Mouse (Mus musculus) MEL (cell line): ENCODE results near the gene Dcdc2b. TPM values are rescaled to one million over a fixed set of nuclear protein-coding genes. Genes with fewer than 3 reads are reported as not detected.
A peak's percentile ranks its signal among the peaks of the same experiment; 100 is the strongest.

Experiments
- DNase-seq: peaks from one replicate; pipeline ENCODE4 v3.0.0; 2011; ENCODE audit warnings: low read depth, low spot score
- H3K27ac ChIP-seq: 2 replicates; pipeline ENCODE4 v1.5.1; 2012; ENCODE audit warnings: low read depth, mild to moderate bottlenecking, control low read depth, low read length, moderate library complexity; ENCODE audit not compliant: control insufficient read depth
- H3K27me3 ChIP-seq, 2 experiments: fragments of 150-350 bp in 1 of 2; sonication (generic) in 1 of 2; 2 replicates each; pipeline ENCODE4 v1.6.1; 2012; ENCODE audit warnings: low read length in 2 of 2, mild to moderate bottlenecking in 2 of 2, improper control_type of control experiment in 1 of 2, moderate library complexity in 1 of 2; ENCODE audit not compliant: insufficient read depth in 2 of 2, control insufficient read depth in 1 of 2
- H3K36me3 ChIP-seq, 2 experiments: 2 replicates each; pipeline ENCODE4 v1.6.1; 2012 to 2014; ENCODE audit warnings: low read length in 2 of 2, improper control_type of control experiment in 1 of 2, inconsistent platforms in 1 of 2, mild to moderate bottlenecking in 1 of 2; ENCODE audit not compliant: insufficient read depth in 2 of 2, control insufficient read depth in 1 of 2
- H3K4me1 ChIP-seq, 2 experiments: fragments of 150-350 bp in 1 of 2; sonication (generic) in 1 of 2; 2 replicates each; pipeline ENCODE4 v1.6.1; 2012; ENCODE audit warnings: low read length in 2 of 2, improper control_type of control experiment in 1 of 2, mild to moderate bottlenecking in 1 of 2; ENCODE audit not compliant: insufficient read depth in 2 of 2, control insufficient read depth in 1 of 2
- H3K4me3 ChIP-seq, 2 experiments: fragments of 150-350 bp in 1 of 2; sonication (generic) in 1 of 2; 2 replicates each; pipeline ENCODE4 v1.5.1; 2012; ENCODE audit warnings: low read depth in 2 of 2, low read length in 2 of 2, mild to moderate bottlenecking in 2 of 2, moderate library complexity in 2 of 2, control low read depth in 1 of 2, improper control_type of control experiment in 1 of 2; ENCODE audit not compliant: control insufficient read depth in 1 of 2, insufficient read depth in 1 of 2
- H3K79me2 ChIP-seq: 2 replicates; pipeline ENCODE4 v1.6.1; 2012; ENCODE audit warnings: mild to moderate bottlenecking, low read length, moderate library complexity; ENCODE audit not compliant: control insufficient read depth, poor library complexity, insufficient read depth
- H3K9ac ChIP-seq: 2 replicates; pipeline ENCODE4 v1.6.1; 2012; ENCODE audit warnings: low read depth, mild to moderate bottlenecking, control low read depth, low read length, moderate library complexity; ENCODE audit not compliant: control insufficient read depth, poor library complexity, severe bottlenecking
- H3K9me3 ChIP-seq: fragments of 150-350 bp; sonication (generic); replicated peaks from 2 replicates; pipeline ENCODE4 v1.6.1; 2012; ENCODE audit warnings: mild to moderate bottlenecking, low read length, improper control_type of control experiment, moderate library complexity; ENCODE audit not compliant: insufficient read depth
- BHLHE40 ChIP-seq: IDR thresholded peaks from 2 replicates; pipeline ENCODE4 v1.6.1; 2012; ENCODE audit warnings: low read depth, mild to moderate bottlenecking, inconsistent platforms, low read length, improper control_type of control experiment, borderline replicate concordance
- CHD1 ChIP-seq: IDR thresholded peaks from 2 replicates; pipeline ENCODE4 v1.6.1; 2012; ENCODE audit warnings: low read depth, mild to moderate bottlenecking, inconsistent platforms, low read length, improper control_type of control experiment
- CHD2 ChIP-seq: IDR thresholded peaks from 2 replicates; pipeline ENCODE4 v1.6.1; 2011; ENCODE audit warnings: low read length, improper control_type of control experiment
- CTCF ChIP-seq, 3 experiments: IDR thresholded peaks in 2 of 3; conservative IDR thresholded peaks in 1 of 3; 2 replicates each; pipeline ENCODE4 v1.5.1; 2011 to 2012; ENCODE audit warnings: low read length in 3 of 3, low read depth in 2 of 3, mild to moderate bottlenecking in 2 of 3, improper control_type of control experiment in 1 of 3, inconsistent platforms in 1 of 3, mixed read lengths in 1 of 3, moderate library complexity in 1 of 3; ENCODE audit not compliant: control insufficient read depth in 1 of 3, insufficient read depth in 1 of 3, poor library complexity in 1 of 3, severe bottlenecking in 1 of 3
- E2F4 ChIP-seq: IDR thresholded peaks from 2 replicates; pipeline ENCODE4 v1.6.1; 2011; ENCODE audit warnings: low read depth, low read length, improper control_type of control experiment, borderline replicate concordance
- ELF1 ChIP-seq: IDR thresholded peaks from 2 replicates; pipeline ENCODE4 v1.6.1; 2014; ENCODE audit warnings: low read depth, mild to moderate bottlenecking, inconsistent platforms, low read length, improper control_type of control experiment, moderate library complexity
- EP300 ChIP-seq, 2 experiments: IDR thresholded peaks; 2 replicates each; pipeline ENCODE4 v1.6.1; 2011; ENCODE audit warnings: improper control_type of control experiment in 2 of 2, low read length in 2 of 2, low read depth in 1 of 2, mild to moderate bottlenecking in 1 of 2
- ETS1 ChIP-seq: IDR thresholded peaks from 2 replicates; pipeline ENCODE4 v1.6.1; 2012; ENCODE audit warnings: low read depth, mild to moderate bottlenecking, inconsistent platforms, low read length, improper control_type of control experiment, moderate library complexity
- GABPA ChIP-seq: IDR thresholded peaks from 2 replicates; pipeline ENCODE4 v1.6.1; 2012; ENCODE audit warnings: low read depth, mild to moderate bottlenecking, inconsistent platforms, low read length, improper control_type of control experiment, moderate library complexity
- GATA1 ChIP-seq: IDR thresholded peaks from 2 replicates; pipeline ENCODE4 v1.6.1; 2011; ENCODE audit warnings: low read depth, low read length, improper control_type of control experiment
- HCFC1 ChIP-seq: IDR thresholded peaks from 2 replicates; pipeline ENCODE4 v1.6.1; 2012; ENCODE audit warnings: low read depth, mild to moderate bottlenecking, inconsistent platforms, low read length, improper control_type of control experiment, moderate library complexity
- KAT2A ChIP-seq: conservative IDR thresholded peaks from 2 replicates; pipeline ENCODE4 v1.6.1; 2012; ENCODE audit warnings: low read depth, low read length, improper control_type of control experiment, inconsistent platforms
- MAX ChIP-seq: IDR thresholded peaks from 2 replicates; pipeline ENCODE4 v1.6.1; 2011; ENCODE audit warnings: low read length, improper control_type of control experiment
- MAZ ChIP-seq: IDR thresholded peaks from 2 replicates; pipeline ENCODE4 v1.6.1; 2012; ENCODE audit warnings: low read depth, mild to moderate bottlenecking, inconsistent platforms, low read length, improper control_type of control experiment
- MEF2A ChIP-seq: IDR thresholded peaks from 2 replicates; pipeline ENCODE4 v1.6.1; 2014; ENCODE audit warnings: low read depth, mild to moderate bottlenecking, inconsistent platforms, low read length, improper control_type of control experiment; ENCODE audit not compliant: poor library complexity, insufficient replicate concordance, severe bottlenecking; ENCODE audit errors: extremely low read depth
- MXI1 ChIP-seq: IDR thresholded peaks from 2 replicates; pipeline ENCODE4 v1.6.1; 2011; ENCODE audit warnings: mild to moderate bottlenecking, low read depth, low read length, improper control_type of control experiment
- MYB ChIP-seq: IDR thresholded peaks from 2 replicates; pipeline ENCODE4 v1.6.1; 2011; ENCODE audit warnings: mild to moderate bottlenecking, low read depth, low read length, improper control_type of control experiment
- MYC ChIP-seq: IDR thresholded peaks from 2 replicates; pipeline ENCODE4 v1.6.1; 2011; ENCODE audit warnings: low read depth, mild to moderate bottlenecking, low read length, improper control_type of control experiment, moderate library complexity
- NELFE ChIP-seq: IDR thresholded peaks from 2 replicates; pipeline ENCODE4 v1.6.1; 2011; ENCODE audit warnings: low read depth, low read length, improper control_type of control experiment
- NRF1 ChIP-seq: IDR thresholded peaks from 2 replicates; pipeline ENCODE4 v1.6.1; 2014; ENCODE audit warnings: low read depth, mild to moderate bottlenecking, inconsistent platforms, low read length, improper control_type of control experiment, moderate library complexity; ENCODE audit not compliant: poor library complexity, insufficient read depth, severe bottlenecking
- POLR2A ChIP-seq, 2 experiments: IDR thresholded peaks; 2 replicates each; pipeline ENCODE4 v1.6.1; 2011 to 2012; ENCODE audit warnings: low read length in 2 of 2, mild to moderate bottlenecking in 2 of 2, control low read depth in 1 of 2, improper control_type of control experiment in 1 of 2, low read depth in 1 of 2, moderate library complexity in 1 of 2; ENCODE audit not compliant: control insufficient read depth in 1 of 2, insufficient read depth in 1 of 2, poor library complexity in 1 of 2
- POLR2AphosphoS2 ChIP-seq: IDR thresholded peaks from 2 replicates; pipeline ENCODE4 v1.6.1; 2011; ENCODE audit warnings: low read length, improper control_type of control experiment
- RAD21 ChIP-seq: IDR thresholded peaks from 2 replicates; pipeline ENCODE4 v1.6.1; 2011; ENCODE audit warnings: mild to moderate bottlenecking, low read depth, low read length, improper control_type of control experiment
- RCOR1 ChIP-seq: IDR thresholded peaks from 2 replicates; pipeline ENCODE4 v1.6.1; 2012; ENCODE audit warnings: low read depth, mild to moderate bottlenecking, inconsistent platforms, low read length, improper control_type of control experiment
- SIN3A ChIP-seq: IDR thresholded peaks from 2 replicates; pipeline ENCODE4 v1.6.1; 2012; ENCODE audit warnings: low read length, improper control_type of control experiment, inconsistent platforms
- TAL1 ChIP-seq: IDR thresholded peaks from 2 replicates; pipeline ENCODE4 v1.6.1; 2012; ENCODE audit warnings: mild to moderate bottlenecking, inconsistent platforms, low read length, moderate library complexity, mixed read lengths
- TBP ChIP-seq: IDR thresholded peaks from 2 replicates; pipeline ENCODE4 v1.8.0; 2011; ENCODE audit warnings: low read depth, low read length, improper control_type of control experiment
- TCF12 ChIP-seq: IDR thresholded peaks from 2 replicates; pipeline ENCODE4 v1.6.1; 2014; ENCODE audit warnings: low read depth, mild to moderate bottlenecking, inconsistent platforms, low read length, improper control_type of control experiment, moderate library complexity
- USF1 ChIP-seq: IDR thresholded peaks from 2 replicates; pipeline ENCODE4 v1.6.1; 2014; ENCODE audit warnings: low read depth, mild to moderate bottlenecking, inconsistent platforms, low read length, improper control_type of control experiment, moderate library complexity
- ZMIZ1 ChIP-seq: IDR thresholded peaks from 2 replicates; pipeline ENCODE4 v1.6.1; 2012; ENCODE audit warnings: low read depth, mild to moderate bottlenecking, inconsistent platforms, low read length, improper control_type of control experiment, moderate library complexity
- polyA plus RNA-seq, 2 experiments: library from polyadenylated mRNA; stranded (reverse) in 1 of 2; unstranded in 1 of 2; fragments of >175 nt in 1 of 2; fragments of >200 nt in 1 of 2; gene quantifications; 2 replicates each; pipeline versions ENCODE4 v1.2.1 to v1.2.4; 2012; ENCODE audit warnings: low replicate concordance in 2 of 2, low read depth in 1 of 2; ENCODE audit not compliant: insufficient read length in 2 of 2, insufficient read depth in 1 of 2, missing spikeins in 1 of 2
- total RNA-seq: library from RNA; depleted of rRNA; stranded (reverse); fragments of 300-350 nt; gene quantifications from 2 replicates; pipeline ENCODE4 v1.2.3, GENCODE M21; 2012

Gene Dcdc2b
- total and polyA plus RNA-seq, 3 experiments: 1.3 TPM; not detected in 2

DNA sequence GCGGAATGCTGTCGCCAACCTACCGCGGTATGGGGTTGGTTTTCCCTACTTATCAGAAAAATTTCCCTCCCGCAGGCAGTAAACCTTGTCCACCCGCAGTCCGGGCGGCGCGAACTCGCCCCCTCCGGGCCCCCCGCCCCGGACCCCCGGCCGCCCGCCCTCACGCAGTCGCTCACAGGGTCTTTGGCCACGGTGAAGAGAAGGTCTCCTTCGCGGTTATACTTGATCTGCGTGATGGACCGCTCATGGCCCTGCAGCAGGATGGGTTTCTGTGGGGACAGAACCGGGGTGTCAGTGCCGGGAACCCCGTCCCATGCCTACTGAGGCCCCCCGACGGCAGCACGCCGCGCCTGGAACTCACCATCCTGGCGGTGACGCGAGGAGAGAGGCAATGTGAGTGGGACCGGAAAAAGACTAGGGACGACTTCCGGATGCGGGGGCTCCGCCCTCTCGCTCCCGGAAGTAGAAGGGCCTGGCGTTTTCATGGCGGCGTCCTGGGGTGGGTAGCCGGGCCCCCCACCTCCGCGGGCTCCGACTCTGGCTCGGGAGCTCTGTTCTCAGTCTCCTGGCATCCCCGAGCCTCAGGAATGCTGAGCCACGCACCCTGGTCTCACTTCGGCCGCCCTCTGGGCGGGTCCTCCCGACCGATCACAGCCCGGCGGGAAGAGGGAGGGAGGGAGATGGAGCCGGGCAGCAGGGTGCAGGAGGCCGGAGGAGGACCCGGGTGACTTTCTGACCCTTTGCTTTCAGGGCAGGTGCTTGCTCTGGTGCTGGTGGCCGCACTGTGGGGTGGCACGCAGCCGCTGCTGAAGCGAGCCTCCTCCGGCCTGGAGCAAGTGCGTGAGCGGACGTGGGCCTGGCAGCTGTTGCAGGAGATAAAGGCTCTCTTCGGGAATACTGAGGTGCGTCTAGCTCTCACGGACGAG lies 13.6 kb downstream of the Dcdc2b start, which contains the start of the genes Eif3i and Tmem234:
TSS of gene Eif3i (minus strand) at position 416 of the 926 bp plus-strand sequence.
TSS of gene Tmem234 (plus strand) at position 436 of the 926 bp plus-strand sequence.
- Histone ChIP-seq H3K9me3 (no peaks in the 10 kb centered on the region), H3K27ac (peak within 1 kb of the TSS; percentile 53), H3K27me3 (no peaks in the 10 kb centered on the region), H3K79me2 (peaks cover 49% of the 10 kb centered on the region), H3K9ac (peak within 1 kb of the TSS; percentile 95), H3K4me3 (peak within 1 kb of the TSS; percentile 85 to 97), H3K36me3 (peaks cover 11 to 16% of the 10 kb centered on the region in 2 experiments), H3K4me1 (peaks cover 2 to 18% of the 10 kb centered on the region in 2 experiments; a peak in 3 of 4 replicates)
- DNase-seq: peak; percentile 91
- TF ChIP-seq BHLHE40 (no peak), POLR2AphosphoS2 (peak; percentile 85), KAT2A (peak; percentile 73), RCOR1 (0 out of 2 replicates have a peak, but pooled peaks have one; percentile 33), USF1 (no peak; the same call in 1 of the 2 replicates), TAL1 (peak; percentile 89), POLR2A (IDR thresholded peaks at IDR 0.05; ENCODE audit: control insufficient read depth in 1 of 2, insufficient read depth in 1 of 2, low read depth in 1 of 2, low read length in 2 of 2, poor library complexity in 1 of 2) (peak; percentile 75 to 95), ELF1 (peak; percentile 94), HCFC1 (peak; percentile 92), CTCF (IDR thresholded peaks at IDR 0.05 in 2 of 3, conservative IDR thresholded peaks at IDR 0.05 in 1 of 3; ENCODE audit: control insufficient read depth in 1 of 3, insufficient read depth in 1 of 3, low read depth in 2 of 3, low read length in 3 of 3, poor library complexity in 1 of 3, severe bottlenecking in 1 of 3) (no peak), TBP (peak; percentile 84), CHD1 (no peak), MYC (peak; percentile 93), NELFE (peak; percentile 94), TCF12 (peak; percentile 70), E2F4 (0 out of 2 replicates have a peak, but pooled peaks have one; percentile 27), SIN3A (peak; percentile 94), MAX (peak; percentile 80), CHD2 (no peak), ETS1 (peak; percentile 46; the same call in 1 of the 2 replicates), ZMIZ1 (0 out of 2 replicates have a peak, but pooled peaks have one; percentile 60), RAD21 (no peak), MEF2A (no peak), NRF1 (0 out of 2 replicates have a peak, but pooled peaks have one; percentile 8), MYB (0 out of 2 replicates have a peak, but pooled peaks have one; percentile 15), MAZ (peak; percentile 79; the same call in 1 of the 2 replicates), MXI1 (peak; percentile 96), EP300 (IDR thresholded peaks at IDR 0.05; ENCODE audit: low read depth in 1 of 2, low read length in 2 of 2) (peak in 1 of 2 experiments; percentile 4; a peak in 1 of 4 replicates), GABPA (no peak), GATA1 (no peak)
